Mouse (Mus musculus) right cerebral cortex, adult 2 months (tissue): ENCODE data around the gene Clspn.

Experiments
- DNase-seq, 2 experiments: peaks; one replicate each; pipeline ENCODE4 v3.0.0; 2021 to 2022; ENCODE audit warnings: low spot score in 2 of 2

The Clspn gene

GRCm38 (mm10) chr4:126563798-126564197, 7.1 kb downstream of the Clspn start:
- no peak for DNase-seq

GRCm38 (mm10) chr4:126567243-126567642, 10.5 kb downstream of the Clspn start:
- no peak for DNase-seq

- no peak for DNase-seq
These were observed 13.0 kb downstream of the Clspn start for GRCm38 (mm10) chr4:126569783-126570182.

- DNase-seq, result peak; percentile 54 to 59
These were observed 19.5 kb downstream of the Clspn start for GRCm38 (mm10) chr4:126576281-126576680.

GRCm38 (mm10) chr4:126577920-126578319, 21.2 kb downstream of the Clspn start:
- no peak for DNase-seq

GRCm38 (mm10) chr4:126579077-126579476, 22.3 kb downstream of the Clspn start:
- DNase-seq, result no peak

- DNase-seq, result no peak
These were observed 29.0 kb downstream of the Clspn start for GRCm38 (mm10) chr4:126585739-126586138.

- no peak for DNase-seq
These were observed 35.3 kb downstream of the Clspn start for GRCm38 (mm10) chr4:126592039-126592438.

- peak; percentile 62 to 67 for DNase-seq
These were observed 43.4 kb downstream of the Clspn start for GRCm38 (mm10) chr4:126599971-126600754.

GRCm38 (mm10) chr4:126601597-126602444, 45.1 kb downstream of the Clspn start:
- DNase-seq, result no peak

- no peak for DNase-seq
These were observed 45.7 kb downstream of the Clspn start for GRCm38 (mm10) chr4:126602445-126602762.

GRCm38 (mm10) chr4:126604141-126604540, 47.4 kb downstream of the Clspn start:
- DNase-seq, result no peak

GRCm38 (mm10) chr4:126605751-126606150, 49.0 kb downstream of the Clspn start:
- no peak for DNase-seq

GRCm38 (mm10) chr4:126609606-126610181, 53.0 kb downstream of the Clspn start, which contains the start of gene 5730409E04Rik:
Gene 5730409E04Rik (plus strand): TSS chr4:126609818.
- DNase-seq, result peak; percentile 77 to 86

- DNase-seq, result no peak
These were observed 55.3 kb downstream of the Clspn start for GRCm38 (mm10) chr4:126611991-126612390.

GRCm38 (mm10) chr4:126616312-126616711, 59.6 kb downstream of the Clspn start:
- DNase-seq, result no peak

- no peak for DNase-seq
These were observed 63.1 kb downstream of the Clspn start for GRCm38 (mm10) chr4:126619691-126620330.

GRCm38 (mm10) chr4:126620349-126620874, 63.7 kb downstream of the Clspn start:
- no peak for DNase-seq

- no peak for DNase-seq
These were observed 70.4 kb downstream of the Clspn start for GRCm38 (mm10) chr4:126627021-126627681.

- no peak for DNase-seq
These were observed 75.2 kb downstream of the Clspn start for GRCm38 (mm10) chr4:126631922-126632321.

GRCm38 (mm10) chr4:126632668-126633067, 75.9 kb downstream of the Clspn start:
- no peak for DNase-seq
